In genomic region chr9:53910331-53910730, GRCm38 (mm10) we compare ENCODE assay signal across 17 mouse cellular contexts.
DNase-seq lines count a peak whose midpoint lies in the region; TF ChIP-seq lines count a peak whose summit lies in the region.
"Had no signal": no experiment of that assay in that cellular context is flagged by ENCODE, and none has a peak within 500 bp of the region (broad histone marks: within the 10 kb centered on the region; RNA-seq: fewer than 3 reads in every experiment).

No protein-coding gene starts in this region.

- DNase-seq in frontal cortex, adult 2 months (ENCODE audit: extremely low spot score in 1 of 2, low spot score in 1 of 2) = peak; percentile 60 to 75
- DNase-seq in frontal cortex, postnatal 14 days (ENCODE audit: low spot score in 2 of 2) = no peak
- DNase-seq in left cerebral cortex, adult 11 months (ENCODE audit: low spot score) = peak; percentile 48
- no peak for DNase-seq in left cerebral cortex, postnatal 4 days
- peak; percentile 77 for DNase-seq in brain, adult 2 months (ENCODE audit: low read depth, low spot score)
- peak; percentile 36 for DNase-seq in brain, embryonic 14.5 days (ENCODE audit: low read depth)
- DNase-seq in urinary bladder, postnatal 14 days (ENCODE audit: low spot score) = no peak
- DNase-seq in kidney, postnatal 4 days = no peak
- DNase-seq: adrenal gland, adult 2 months; cerebellum, adult 8-10 months; gastrocnemius, postnatal 14 days; heart, adult 11 months; kidney, postnatal 36 days; liver, embryonic 13.5 days; lung, adult 2 months; lung, postnatal 14 days; thymus, postnatal 14 days had no signal

- TF ChIP-seq CTCF in brain, embryonic 14.5 days (IDR thresholded peaks at IDR 0.05; ENCODE audit: borderline replicate concordance, extremely low read depth, insufficient read depth, insufficient read length) = no peak

- intact Hi-C loops in left cerebral cortex, postnatal 4 days (cut with DNase I) = no loop called here

- TF ChIP-seq POLR2A in brain, embryonic 14.5 days (IDR thresholded peaks at IDR 0.05; ENCODE audit: borderline replicate concordance, extremely low read depth, insufficient read depth, insufficient read length, poor library complexity, severe bottlenecking) = no peak

Comparison
In these comparisons a context has a peak if more than half of its experiments do, and no peak if none do; other contexts are left out.
1. DNase-seq: peak in frontal cortex, adult 2 months (2 of 2), left cerebral cortex, adult 11 months (single experiment), brain, adult 2 months (single experiment) and brain, embryonic 14.5 days (single experiment); none in frontal cortex, postnatal 14 days (0 of 2), left cerebral cortex, postnatal 4 days (single experiment), urinary bladder, postnatal 14 days (single experiment) and kidney, postnatal 4 days (0 of 2).